Mouse (Mus musculus) brain, adult 2 months (tissue): ENCODE measurements around the gene Slx1b.
"Not testable (repeated sequence)": the region's sequence is repeated elsewhere in the genome, so short reads cannot be mapped to it uniquely, and the experiment has no call there.

Experiments
- DNase-seq: peaks from one replicate; pipeline ENCODE4 v3.0.0; 2011; ENCODE audit warnings: low read depth, low spot score

The Slx1b gene

DNA sequence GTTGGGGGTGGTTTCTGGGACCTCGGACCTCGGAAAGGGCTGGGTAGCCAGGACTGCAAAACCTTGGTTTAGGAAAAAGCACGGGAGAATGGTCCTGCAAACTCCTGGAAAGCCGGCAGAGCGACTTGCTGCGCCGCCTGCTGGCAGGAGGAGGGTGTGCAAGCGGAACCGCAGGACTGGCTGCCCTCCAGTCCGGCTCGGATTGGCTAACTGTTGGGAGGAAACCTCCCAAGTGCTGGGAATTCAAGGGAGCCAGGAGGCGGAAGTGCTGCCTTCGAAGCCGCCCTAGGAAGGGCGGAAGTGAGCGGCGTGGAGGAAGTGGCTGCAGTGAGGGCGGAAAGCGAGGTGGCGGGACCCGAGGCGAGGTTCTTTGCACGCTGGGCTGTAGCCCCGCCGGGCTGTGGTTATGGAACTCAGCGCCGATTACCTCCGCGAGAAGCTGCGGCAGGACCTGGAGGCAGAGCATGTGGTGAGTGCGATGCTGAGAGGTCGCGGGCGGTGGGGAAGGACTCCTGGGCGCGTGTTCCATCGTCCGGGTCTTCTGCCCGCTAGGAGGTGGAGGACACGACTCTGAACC lies at the start of gene Slx1b:
TSS of gene Slx1b (minus strand) at position 154 of the 577 bp plus-strand sequence.
- peak; percentile 99 for DNase-seq

DNA sequence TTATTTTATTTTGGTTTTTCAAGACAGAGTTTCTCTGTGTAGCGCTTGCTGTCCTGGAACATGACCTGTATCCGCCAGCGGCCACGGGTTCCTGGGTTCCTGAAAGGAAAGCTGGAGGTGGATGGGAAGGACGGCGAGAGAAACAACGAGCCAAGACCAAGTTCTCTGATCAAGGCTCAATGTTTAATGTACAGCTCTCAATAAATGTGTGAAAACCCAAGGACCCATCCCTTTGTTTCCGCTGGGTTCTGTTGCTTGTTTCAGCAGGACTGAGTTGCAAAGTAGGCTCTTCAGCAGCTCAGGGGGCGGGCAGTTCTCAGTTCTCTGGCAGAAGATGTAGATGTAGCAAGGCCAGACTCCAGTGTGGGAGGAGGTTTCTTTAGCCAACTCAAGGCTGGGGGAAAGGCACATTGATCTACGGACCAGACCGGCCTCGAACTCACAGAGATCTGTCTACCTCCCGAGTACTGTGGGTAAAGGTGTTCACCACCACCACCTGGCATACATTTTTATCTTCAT lies 46.4 kb upstream of the Slx1b start:
- DNase-seq, result peak; percentile 40

DNA sequence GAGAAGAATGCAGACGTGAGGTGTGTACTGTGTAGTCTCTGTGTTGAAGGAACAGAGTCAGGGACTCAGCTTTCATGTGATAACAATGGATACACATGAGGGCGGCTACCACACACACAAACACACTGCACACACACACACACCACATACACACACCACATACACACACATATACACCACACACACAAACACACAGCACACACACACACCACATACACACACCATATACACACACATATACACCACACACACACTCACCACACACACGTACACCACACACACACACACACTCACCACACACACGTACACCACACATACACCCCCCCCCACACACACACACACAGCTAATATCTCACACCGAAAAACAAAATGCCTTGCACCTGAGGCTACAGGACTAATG lies 45.9 kb upstream of the Slx1b start:
- no peak for DNase-seq

DNA sequence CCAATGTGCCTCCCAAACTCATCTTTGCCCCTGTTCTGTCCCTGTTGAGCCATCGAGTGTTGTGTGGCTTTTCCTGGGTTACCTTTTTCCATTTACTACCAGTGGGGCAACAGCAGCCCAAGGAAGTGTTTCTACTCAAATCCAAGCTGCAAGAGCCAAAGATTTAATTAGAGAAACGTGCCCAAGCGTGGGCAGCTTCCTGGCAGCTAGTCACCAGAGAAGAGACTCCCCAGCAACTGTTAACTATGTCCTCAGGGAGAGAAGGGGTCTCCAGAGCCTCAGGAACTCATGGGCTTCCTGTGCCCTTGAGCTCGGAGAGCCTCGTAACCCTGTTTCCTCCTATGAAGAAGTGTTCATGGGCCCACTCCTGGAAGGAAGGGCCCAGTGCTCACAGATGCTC lies 45.4 kb upstream of the Slx1b start:
- no peak for DNase-seq

DNA sequence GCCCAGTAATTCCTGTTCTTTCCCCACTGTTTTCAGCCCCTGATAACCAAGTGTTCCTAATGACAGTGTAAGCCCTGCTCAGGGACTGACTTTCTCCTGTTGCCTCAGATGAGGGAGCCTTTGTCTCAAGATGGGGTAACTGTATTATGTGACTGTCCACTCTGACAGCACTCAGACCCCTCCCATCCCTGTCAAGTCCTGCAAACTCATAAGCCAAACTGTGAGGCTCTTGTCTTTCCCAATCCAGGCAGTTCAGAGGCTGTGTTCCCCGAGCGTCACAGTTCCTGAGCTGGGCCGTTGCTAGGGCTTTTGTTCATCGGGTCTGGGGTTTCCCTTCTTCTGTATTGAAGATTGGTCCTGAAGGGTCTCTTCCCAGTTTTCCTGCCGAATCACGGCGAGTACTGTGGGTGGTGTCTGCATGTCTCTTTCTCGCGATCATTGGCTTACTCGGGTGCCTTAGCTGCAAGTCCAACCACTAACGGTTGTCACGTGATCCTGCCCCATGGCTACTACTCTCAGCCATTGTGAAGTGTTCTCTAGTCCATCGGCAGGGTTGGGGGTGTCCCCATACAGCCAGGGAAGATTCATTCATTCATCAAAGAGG lies 44.6 kb upstream of the Slx1b start:
- no peak for DNase-seq

DNA sequence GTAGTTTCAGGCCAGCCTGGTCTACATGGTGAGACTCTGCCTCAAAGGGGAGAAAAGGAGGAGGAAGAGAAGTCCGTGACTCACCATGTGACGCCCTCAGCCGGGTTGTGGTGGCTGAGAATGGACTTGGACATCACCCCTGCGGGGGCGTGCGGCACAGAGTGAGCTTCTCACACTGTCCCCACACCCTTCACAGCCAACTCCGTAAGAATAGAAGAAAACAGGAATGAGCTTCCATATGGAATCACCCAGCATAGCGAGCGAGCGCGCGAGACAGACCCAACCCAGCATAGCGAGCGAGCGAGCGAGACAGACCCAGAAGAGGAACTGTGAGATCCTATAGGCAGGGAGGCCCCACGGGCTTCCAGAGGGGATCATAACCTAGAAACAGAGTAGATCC lies 44.0 kb upstream of the Slx1b start:
- DNase-seq, result peak; percentile 82

DNA sequence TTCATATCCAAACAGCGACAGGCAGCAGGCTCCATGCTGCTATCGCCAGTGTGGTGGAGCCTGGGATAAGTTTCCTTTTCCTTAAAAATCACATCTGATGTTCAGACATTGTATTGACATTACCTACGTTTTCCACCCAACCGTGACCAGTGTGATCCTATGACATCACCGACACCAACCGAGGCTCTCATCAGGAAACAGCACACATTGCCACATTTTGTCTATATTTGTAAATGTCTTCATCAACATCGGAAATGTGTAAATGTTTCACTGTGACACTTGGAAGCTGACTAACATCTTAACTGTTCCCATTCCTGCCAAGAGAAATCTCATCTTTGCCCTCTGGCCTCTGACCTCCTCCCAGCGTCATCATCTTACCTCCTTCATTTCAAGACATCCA lies 40.5 kb upstream of the Slx1b start:
- no peak for DNase-seq

DNA sequence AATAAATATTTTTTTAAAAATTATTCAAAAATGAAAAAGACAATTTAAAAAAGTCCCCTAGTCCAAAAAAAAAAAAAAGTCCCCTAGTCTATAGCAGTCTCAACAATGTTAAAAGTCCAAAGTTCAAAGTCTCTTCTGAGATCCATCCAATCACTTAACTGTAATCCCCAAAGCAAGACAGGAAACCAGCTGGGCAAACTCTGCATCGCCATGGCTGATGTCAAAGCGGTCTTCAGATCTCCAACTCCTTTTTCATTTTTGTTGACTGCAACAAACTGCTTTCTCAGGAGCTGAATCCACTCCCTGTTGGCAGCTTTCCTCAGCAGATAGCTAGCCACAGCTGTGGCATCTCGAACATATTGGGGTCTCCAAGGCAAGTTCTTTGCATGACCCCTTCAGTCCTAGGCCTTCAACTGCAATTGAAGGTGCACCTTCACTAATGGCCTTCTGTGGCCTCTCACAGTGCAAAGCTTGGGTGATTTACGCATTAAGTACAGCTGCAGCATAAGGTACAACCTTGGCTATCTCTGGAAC lies 34.7 kb upstream of the Slx1b start:
- not testable (repeated sequence) for DNase-seq

DNA sequence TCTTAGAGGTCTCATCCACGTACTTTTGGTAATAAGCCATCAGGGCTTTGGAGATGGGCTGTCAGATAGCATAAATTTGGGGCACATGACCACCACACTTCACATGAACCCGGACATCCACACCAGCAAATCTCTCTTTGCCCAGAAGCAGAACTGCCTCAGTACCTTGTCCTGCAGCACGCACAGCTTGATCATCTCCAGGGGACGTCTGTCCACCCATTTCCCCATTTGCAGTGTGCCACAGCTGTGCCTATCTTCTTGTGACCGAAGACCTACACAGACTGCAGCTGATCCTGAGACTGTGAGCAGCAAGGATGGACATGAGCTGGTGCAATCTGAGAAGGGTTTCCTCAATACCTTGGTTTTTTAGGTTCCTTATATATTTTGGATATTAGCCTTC lies 30.1 kb upstream of the Slx1b start:
- no peak for DNase-seq

DNA sequence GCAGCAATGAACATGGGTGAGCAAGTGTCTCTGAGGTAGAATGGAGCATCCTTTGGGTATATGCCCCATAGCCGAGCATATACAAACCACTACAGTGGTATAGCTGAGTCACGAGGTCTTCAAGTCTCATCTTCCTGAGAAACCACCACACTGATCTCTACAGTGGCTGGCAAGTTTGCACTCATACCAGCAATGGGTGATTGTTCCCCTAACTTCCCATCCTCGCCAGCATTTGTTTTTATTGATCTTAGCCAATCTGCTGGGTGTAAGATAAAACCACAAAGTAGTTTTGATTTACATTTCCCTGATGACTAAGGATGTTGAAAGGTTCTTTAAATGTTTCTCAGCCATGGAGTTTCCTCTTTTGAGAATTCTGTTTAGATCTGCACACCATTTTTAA lies 29.5 kb upstream of the Slx1b start:
- no peak for DNase-seq

DNA sequence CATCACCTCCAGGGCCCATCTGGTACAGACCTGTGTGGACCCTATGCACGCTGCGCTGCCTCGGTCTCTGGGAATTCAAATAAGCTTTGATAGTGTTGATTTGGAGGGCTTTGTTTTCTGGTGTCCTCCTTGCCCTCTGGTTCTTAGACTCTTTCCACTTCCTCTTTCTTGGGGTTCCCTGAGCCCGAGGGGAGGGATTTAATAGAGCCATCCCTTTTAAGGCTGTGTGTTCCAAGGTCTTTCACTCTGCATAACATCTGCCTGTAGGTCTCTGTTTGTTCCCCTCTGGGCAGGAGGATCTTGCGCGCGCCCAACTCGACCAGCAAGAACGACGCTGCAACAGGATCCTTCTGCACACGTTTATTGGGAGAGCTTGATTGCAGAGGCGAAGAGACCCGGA lies 26.1 kb upstream of the Slx1b start:
- DNase-seq, result no peak

DNA sequence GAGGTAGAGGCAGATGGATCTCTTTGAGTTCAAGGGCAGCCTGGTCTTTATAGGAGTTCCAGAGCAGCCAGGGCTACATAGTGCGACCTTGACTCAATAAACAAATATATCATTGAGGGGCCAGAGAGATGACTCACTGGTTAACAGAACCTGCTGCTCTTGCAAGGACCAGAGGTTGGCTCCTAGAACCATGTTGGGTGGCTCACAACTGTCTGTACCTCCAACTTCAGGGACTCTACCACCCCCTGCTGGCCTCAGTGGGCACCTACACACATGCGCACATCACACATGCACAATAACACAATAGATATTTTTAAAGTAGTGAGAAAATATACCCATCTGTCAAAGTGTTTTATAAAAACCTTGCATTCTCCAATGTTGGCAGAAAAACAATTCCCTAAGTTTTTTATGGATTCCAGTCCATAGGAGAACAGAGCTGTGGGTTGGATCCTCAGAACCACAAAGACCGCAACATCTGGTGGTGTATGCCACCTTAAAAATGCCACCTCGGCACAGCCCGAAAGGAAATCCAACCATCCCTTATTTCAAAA lies 23.3 kb upstream of the Slx1b start:
- peak; percentile 60 for DNase-seq

DNA sequence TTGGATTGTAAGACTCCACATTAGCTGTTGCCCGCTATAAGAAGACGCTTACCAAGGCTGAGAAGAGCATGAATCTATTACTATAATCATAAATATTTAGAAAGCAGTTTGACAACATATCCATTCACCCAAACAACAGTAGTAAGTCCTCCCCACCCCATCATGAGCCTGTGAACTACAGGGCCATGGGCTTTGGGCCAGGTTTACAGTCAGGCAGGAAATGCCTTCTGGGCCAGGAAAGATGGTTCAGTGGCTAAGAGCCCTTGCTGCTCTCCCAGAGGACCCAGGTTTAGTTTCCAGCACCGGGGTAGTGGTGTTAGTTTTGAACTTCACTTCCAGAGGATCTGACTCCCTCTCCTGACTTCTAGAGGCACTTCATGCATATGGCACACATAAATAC lies 22.0 kb upstream of the Slx1b start:
- no peak for DNase-seq

DNA sequence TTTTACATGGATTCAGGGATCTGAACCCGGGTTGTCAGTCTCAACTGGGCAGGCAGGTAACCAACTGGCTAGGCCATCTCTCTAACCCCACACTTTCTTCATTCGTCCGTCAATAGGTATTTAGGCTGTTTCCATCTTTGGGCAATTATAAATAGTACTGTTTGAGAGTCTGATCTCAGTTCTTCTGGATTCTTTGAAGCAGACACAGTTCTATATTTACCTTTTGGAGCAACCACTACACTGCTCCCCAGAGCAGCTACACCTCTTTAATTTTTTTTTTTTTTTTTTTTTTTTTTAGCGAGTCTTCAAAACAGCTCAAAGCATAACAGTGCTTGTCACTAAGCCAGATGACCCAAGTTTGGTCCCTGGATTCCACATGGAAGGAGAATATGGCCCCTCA lies 20.1 kb upstream of the Slx1b start:
- no peak for DNase-seq

DNA sequence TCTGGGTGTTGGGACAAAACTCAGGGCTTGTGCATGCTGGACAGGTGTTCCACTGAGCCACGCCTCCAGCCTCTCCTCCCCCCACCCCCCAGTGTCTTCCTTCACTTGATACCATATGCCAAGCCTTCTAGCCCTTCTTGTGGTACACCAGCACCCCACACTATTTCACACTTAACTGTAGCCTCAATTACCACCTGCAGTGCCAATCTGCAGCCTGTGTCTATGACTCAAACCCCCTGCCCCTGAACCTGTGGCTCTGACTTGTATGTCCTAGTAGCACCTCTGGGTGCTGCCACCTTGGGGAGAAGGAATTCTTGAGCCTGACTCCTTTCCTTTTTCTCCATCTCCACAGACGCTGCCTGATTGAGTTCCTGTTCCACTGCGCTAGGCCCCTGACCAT lies 16.3 kb upstream of the Slx1b start:
- DNase-seq, result no peak

DNA sequence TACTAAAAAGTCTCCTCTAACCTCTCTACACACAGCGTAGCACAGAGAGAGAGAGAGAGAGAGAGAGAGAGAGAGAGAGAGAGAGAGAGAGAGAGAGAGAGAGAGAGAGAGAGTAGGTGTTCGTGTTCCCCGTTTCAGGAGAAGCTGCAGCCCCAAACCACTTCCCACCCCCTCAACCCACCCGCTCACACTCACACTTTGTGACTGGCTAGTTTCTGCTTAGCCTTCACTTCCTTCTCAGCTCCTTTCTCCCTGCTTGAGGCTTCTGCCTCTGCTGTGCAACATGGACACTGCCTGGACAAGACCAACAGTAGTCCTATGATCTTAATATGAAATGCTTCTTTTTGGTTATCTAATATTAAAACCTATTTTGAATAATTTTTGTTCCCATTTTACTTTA lies 14.7 kb upstream of the Slx1b start:
- no peak for DNase-seq

DNA sequence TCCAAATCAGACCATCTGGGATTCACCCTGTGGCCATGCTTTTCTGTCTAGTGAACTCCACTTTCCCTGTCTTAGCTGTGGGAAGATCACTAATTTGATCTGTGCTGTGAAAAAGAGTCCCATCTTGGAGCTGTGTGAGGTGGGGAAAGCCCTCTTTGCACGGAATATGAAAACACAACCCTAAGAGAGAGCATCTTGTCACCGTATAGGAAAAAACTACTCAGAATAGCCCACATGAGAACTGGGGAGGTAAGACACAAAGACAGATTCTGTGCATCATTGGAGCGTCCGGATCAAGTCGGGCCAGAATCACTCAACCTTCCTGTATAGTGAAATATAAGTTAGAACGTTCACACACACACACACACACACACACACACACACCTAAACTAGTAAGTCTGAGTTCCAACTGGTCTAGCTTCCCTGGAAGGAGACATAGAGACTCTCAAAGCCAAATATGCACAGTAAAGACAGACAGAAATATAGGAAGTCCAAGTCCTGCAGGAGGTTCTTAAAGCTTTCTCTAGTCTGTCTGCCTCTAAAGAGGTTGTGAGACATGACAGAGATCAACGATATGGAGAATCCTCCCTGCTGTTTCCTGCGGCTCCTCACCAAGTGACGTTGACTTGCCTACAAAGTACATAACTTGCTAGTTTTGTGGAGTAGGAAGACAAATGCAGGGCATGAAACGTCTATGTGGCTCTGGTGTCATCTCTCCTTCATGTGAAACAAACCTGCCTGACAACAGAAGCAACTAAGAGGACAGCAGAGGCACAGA lies 12.8 kb upstream of the Slx1b start:
- no peak for DNase-seq

DNA sequence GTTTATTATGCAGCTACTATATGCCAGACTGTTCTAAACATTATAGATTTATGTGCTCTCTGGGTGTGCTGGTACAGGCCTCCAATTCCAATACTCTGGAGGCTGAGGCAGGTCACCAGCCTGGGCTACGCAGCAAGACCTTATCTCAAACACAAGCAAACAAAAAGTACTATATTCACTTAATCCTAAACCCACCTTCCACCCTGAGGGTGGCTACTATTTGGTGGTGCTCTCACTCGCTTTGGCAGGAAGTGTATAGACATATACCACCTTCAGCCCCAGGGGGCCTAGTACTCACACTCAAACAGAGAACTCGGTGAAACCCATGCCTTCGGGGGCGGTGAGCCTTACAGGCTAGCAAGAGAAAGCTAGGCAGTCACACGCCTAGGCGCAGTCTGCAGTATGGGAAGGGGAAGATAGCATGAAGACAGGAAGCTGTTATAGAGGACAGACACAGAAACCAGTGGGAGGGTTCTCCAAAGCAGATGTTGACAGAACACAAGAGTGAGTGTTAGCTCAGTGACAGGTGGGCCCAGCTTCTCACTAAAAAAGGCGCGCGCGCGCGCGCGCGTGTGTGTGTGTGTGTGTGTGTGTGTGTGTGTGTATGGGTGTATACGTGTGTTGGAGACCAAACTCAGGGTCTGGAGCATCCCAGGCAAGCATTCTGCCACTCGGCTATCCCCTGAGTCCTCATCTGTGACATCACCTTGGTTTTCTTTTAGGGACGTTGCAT lies 12.0 kb upstream of the Slx1b start, which contains the start of gene Coro1a:
TSS of gene Coro1a (minus strand) at position 346 of the 733 bp plus-strand sequence.
- DNase-seq, result peak; percentile 48

DNA sequence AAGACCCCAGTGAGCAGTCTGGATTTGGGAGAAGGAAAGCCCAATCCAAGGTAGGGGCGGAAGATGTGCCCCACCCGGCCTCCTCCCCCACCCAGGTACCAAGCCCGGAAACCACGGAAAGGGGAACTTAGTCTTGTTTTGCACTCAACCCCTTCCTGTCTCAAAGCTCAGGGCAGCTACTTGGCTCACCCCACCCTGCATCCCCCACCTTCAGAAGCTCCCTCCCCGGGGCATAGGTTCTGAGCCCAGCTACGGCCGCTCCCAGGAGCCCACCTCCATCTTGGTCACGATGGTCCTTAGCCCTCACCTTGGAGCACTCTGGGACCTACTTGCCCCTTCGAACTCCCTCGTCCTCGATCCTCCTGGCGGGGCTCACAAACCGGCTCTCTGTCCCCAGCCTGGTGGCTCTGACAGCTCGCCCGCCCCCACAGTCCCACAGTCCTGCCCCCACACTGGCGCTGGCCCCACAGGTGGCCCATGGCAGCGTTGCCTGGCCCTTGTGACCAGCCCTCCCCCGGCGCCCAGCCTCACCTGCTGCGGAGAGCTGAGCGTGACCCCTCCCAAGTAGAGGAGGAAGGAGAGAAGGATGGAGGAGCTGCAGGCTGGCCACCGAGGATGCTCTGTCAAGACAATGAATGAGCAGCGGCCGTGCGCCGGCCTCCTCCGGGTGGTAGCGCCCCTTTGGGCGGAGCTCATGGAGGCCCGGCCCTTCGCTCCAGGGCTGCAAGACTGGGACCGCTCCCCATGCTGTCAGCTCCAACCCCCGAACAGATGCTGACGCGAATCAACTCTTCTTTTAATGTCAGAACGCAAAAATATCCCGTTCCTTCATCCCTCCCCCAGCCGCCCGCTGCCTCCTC lies 8.8 kb upstream of the Slx1b start:
- peak; percentile 96 for DNase-seq

DNA sequence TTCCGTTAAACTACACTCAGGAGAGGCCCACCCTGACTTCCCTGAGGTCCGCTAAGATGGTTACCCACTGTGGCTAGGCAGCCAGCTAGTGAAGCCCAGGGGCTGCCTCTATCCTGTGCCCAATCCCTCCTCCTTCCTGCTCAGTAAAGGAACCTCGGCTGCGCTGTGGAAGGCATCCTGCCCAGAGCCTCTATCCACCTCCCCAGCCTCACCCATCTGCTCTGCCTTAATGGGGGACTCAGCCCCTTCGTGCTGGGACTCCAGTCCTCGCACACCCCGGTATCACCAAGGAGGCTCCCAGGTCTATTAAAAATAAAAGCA lies 8.1 kb upstream of the Slx1b start:
- peak; percentile 72 for DNase-seq
